Mouse (Mus musculus): Measurements from ENCODE around the gene Glyatl3. TPM values are rescaled to one million over a fixed set of nuclear protein-coding genes. Genes with fewer than 3 reads are reported as not detected.

Glyatl3 gene
- polyA plus RNA-seq, 1 experiment: not detected

- Histone ChIP-seq H3K4me3 (ENCODE audit: insufficient read depth, low read length) (no peak overlapping the region), H3K27ac (ENCODE audit: insufficient read depth, low read depth, low read length) (no peak overlapping the region), H3K4me1 (ENCODE audit: control insufficient read depth, insufficient read depth, low read length) (peaks cover 35% of the 10 kb centered on the region)
- no peak for TF ChIP-seq POLR2A (IDR thresholded peaks at IDR 0.05; ENCODE audit: borderline replicate concordance, low read depth, low read length)
Measured at GRCm38 (mm10) chr17:40872626-40873025, 41.5 kb downstream of the Glyatl3 start.

DNA sequence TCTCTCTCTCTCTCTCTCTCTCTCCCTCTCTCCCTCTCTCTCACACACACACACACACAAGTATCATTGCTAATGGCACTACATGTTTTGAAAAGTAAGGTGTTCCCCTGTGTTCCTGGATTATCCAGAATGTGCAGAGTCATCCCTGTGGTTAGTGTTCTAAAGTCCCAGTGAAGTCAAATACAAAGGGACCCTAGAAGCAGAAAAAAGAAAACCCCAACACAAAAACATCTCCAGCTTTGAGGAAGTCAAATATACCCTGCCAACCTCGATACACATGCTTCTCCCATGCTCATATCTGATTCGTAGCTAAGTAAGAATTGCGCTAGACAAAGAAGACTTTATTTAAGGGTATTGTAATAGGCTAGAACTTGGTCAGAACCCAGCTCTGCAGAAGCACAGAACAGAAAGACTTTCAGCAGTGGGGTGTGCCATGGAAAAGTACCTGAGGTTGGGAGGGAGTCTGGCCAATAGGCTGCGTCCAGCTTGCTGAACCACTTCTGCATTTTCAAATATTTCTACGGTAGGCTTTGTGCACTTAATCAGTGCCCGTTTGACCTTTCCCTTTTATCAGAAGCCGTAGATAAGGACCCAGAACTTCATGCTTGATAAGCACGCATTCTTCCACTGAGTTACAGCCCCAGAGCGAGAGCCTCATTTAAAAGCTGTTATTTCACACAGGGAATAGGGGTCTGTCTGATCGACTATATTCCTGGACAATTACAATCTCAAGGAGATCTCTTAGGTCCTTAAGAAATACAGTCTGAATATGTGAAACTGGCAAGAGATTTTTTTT is 45.0 kb downstream of the Glyatl3 start:
- peak overlapping the region; percentile 15; the same call in 1 of the 2 replicates for H3K4me3 ChIP-seq (ENCODE audit: insufficient read depth, low read length)
- TF ChIP-seq CTCF (IDR thresholded peaks at IDR 0.05; ENCODE audit: low read depth, low read length) (no peak), POLR2A (IDR thresholded peaks at IDR 0.05; ENCODE audit: borderline replicate concordance, low read depth, low read length) (no peak)

GRCm38 (mm10) chr17:40855065-40855464 is 59.1 kb downstream of the Glyatl3 start:
- H3K27ac ChIP-seq (ENCODE audit: insufficient read depth, low read depth, low read length): no peak overlapping the region
- H3K4me3 ChIP-seq (ENCODE audit: insufficient read depth, low read length): no peak overlapping the region
- no peaks in the 10 kb centered on the region for H3K4me1 ChIP-seq (ENCODE audit: control insufficient read depth, insufficient read depth, low read length)
- TF ChIP-seq POLR2A (IDR thresholded peaks at IDR 0.05; ENCODE audit: borderline replicate concordance, low read depth, low read length): no peak
- TF ChIP-seq CTCF (IDR thresholded peaks at IDR 0.05; ENCODE audit: low read depth, low read length): no peak

More for the DNA sequence above, 45.0 kb downstream of the Glyatl3 start:
- H3K4me1 ChIP-seq (ENCODE audit: control insufficient read depth, insufficient read depth, low read length): peaks cover 22% of the 10 kb centered on the region
- no peak overlapping the region for H3K27ac ChIP-seq (ENCODE audit: insufficient read depth, low read depth, low read length)

Other genes with a start within 250 kb of the Glyatl3 start
- gene Esp1, start 187.2 kb downstream of the Glyatl3 start, polyA plus RNA-seq (2012; ENCODE audit: insufficient read depth, insufficient read length, missing spikeins): not detected in 2 replicates
- not detected in 2 replicates for gene Crisp2, start 107.3 kb downstream of the Glyatl3 start, polyA plus RNA-seq (2012; ENCODE audit: insufficient read depth, insufficient read length, missing spikeins)
- 0.39 TPM in 1 of 2 replicates, not detected in the other for gene Rhag, start 103.2 kb downstream of the Glyatl3 start, polyA plus RNA-seq (2012; ENCODE audit: insufficient read depth, insufficient read length, missing spikeins)
- gene 9130008F23Rik, start 33.8 kb downstream of the Glyatl3 start, polyA plus RNA-seq (2012; ENCODE audit: insufficient read depth, insufficient read length, missing spikeins): 2.9 and 3.4 TPM in 2 replicates
- gene Mut, start 20.3 kb upstream of the Glyatl3 start, polyA plus RNA-seq (2012; ENCODE audit: insufficient read depth, insufficient read length, missing spikeins): 21.1 and 22.0 TPM in 2 replicates
- gene Cenpq, start 20.7 kb upstream of the Glyatl3 start, polyA plus RNA-seq (2012; ENCODE audit: insufficient read depth, insufficient read length, missing spikeins): 11.4 and 14.2 TPM in 2 replicates

Data from bone marrow macrophage, adult 2 months (primary cell).